Comparison of ENCODE assay signal across 33 mouse cellular contexts in genomic region chr11:94760364-94760763, GRCm38 (mm10). TPM values are rescaled to one million over a fixed set of nuclear protein-coding genes. Genes with fewer than 3 reads are reported as not detected.
DNase-seq lines count a peak whose midpoint lies in the region; ATAC-seq and TF ChIP-seq lines count a peak whose summit lies in the region.
"Had no signal": no experiment of that assay in that cellular context is flagged by ENCODE, and none has a peak within 500 bp of the region (broad histone marks: within the 10 kb centered on the region; RNA-seq: fewer than 3 reads in every experiment).

No protein-coding gene starts in this region.

- TF ChIP-seq POLR2A in limb, embryonic 14.5 days (IDR thresholded peaks at IDR 0.05; ENCODE audit: borderline replicate concordance, extremely low read depth, insufficient read depth, insufficient read length) = no peak
- no peak for TF ChIP-seq POLR2A in thymus, adult 2 months (IDR thresholded peaks at IDR 0.05; ENCODE audit: control insufficient read depth, extremely low read depth, insufficient read depth, low read length, poor library complexity)

- 82% methylated on average over 3 of the region's 3 CpGs for WGBS in limb, embryonic 14.5 days
- WGBS in limb, embryonic 10.5 days = 85% methylated on average over 3 of the region's 3 CpGs
- WGBS in intestine, embryonic 15.5 days = 50% methylated on average over 3 of the region's 3 CpGs
- 60% methylated on average over 3 of the region's 3 CpGs for WGBS in limb, embryonic 15.5 days
- 54% methylated on average over 3 of the region's 3 CpGs for WGBS in stomach, postnatal 0 days
- 89% methylated on average over 3 of the region's 3 CpGs for WGBS in thymus, adult 2 months

- peak; percentile 23; the same call in 1 of the 2 replicates for ATAC-seq in limb, embryonic 14.5 days (ENCODE audit: low FRiP score, low read depth)
- peak; percentile 85 for ATAC-seq in intestine, embryonic 15.5 days
- ATAC-seq in limb, embryonic 15.5 days (ENCODE audit: insufficient number of reproducible peaks, low FRiP score, low TSS enrichment, low read depth) = no peak; the same call in 1 of the 2 replicates
- peak; percentile 69 for ATAC-seq in stomach, postnatal 0 days (ENCODE audit: low FRiP score, low TSS enrichment)
- ATAC-seq: forebrain, embryonic 14.5 days; hindbrain, postnatal 0 days; liver, embryonic 12.5 days; lung, postnatal 0 days; midbrain, embryonic 15.5 days had no signal

- intact Hi-C loops in gastrocnemius, postnatal 14 days (cut with DNase I; ENCODE audit: low total_unique reads) = no loop called here

- H3K4me3 ChIP-seq in limb, embryonic 14.5 days (replicated peaks; ENCODE audit: low read length) = no peak overlapping the region
- H3K4me3 ChIP-seq in limb, embryonic 10.5 days = no peak overlapping the region
- H3K4me3 ChIP-seq in intestine, embryonic 15.5 days (replicated peaks) = no peak overlapping the region; the same call in 1 of the 2 replicates
- no peak overlapping the region for H3K4me3 ChIP-seq in limb, embryonic 15.5 days
- H3K4me3 ChIP-seq in stomach, postnatal 0 days (ENCODE audit: low read depth, low read length) = no peak overlapping the region
- no peak overlapping the region for H3K4me3 ChIP-seq in thymus, adult 2 months (ENCODE audit: control insufficient read depth, insufficient read depth, low read length)
- H3K4me3 ChIP-seq: hindbrain, embryonic 12.5 days; liver, embryonic 12.5 days; midbrain, embryonic 10.5 days; midbrain, embryonic 15.5 days; neural tube, embryonic 15.5 days had no signal

- H3K4me1 ChIP-seq in limb, embryonic 14.5 days (ENCODE audit: control insufficient read depth, insufficient read depth, low read length) = no peaks in the 10 kb centered on the region
- H3K4me1 ChIP-seq in limb, embryonic 10.5 days = no peaks in the 10 kb centered on the region
- H3K4me1 ChIP-seq in intestine, embryonic 15.5 days (replicated peaks) = no peaks in the 10 kb centered on the region
- peaks cover 5% of the 10 kb centered on the region for H3K4me1 ChIP-seq in limb, embryonic 15.5 days
- H3K4me1 ChIP-seq in stomach, postnatal 0 days (replicated peaks; ENCODE audit: control insufficient read depth, insufficient read depth) = no peaks in the 10 kb centered on the region
- no peaks in the 10 kb centered on the region for H3K4me1 ChIP-seq in thymus, adult 2 months (replicated peaks; ENCODE audit: control insufficient read depth, insufficient read depth, low read length)
- H3K4me1 ChIP-seq: hindbrain, embryonic 12.5 days; liver, embryonic 12.5 days; midbrain, embryonic 10.5 days; midbrain, embryonic 15.5 days; neural tube, embryonic 15.5 days had no signal

- DNase-seq in limb, embryonic 14.5 days (ENCODE audit: low spot score) = no peak
- DNase-seq in limb, embryonic 10.5 days (ENCODE audit: low spot score) = no peak
- DNase-seq in stomach, postnatal 0 days (ENCODE audit: low spot score) = peak; percentile 34
- DNase-seq in thymus, adult 2 months = no peak
- no peak for DNase-seq in gastrocnemius, postnatal 14 days
- DNase-seq: B cell, adult 2 months; cerebellum, adult 2 months; cerebellum, postnatal 25 days; gastrocnemius, postnatal 36 days; heart, adult 18-20 months; heart, postnatal 36 days; kidney, adult 18-20 months; kidney, postnatal 36 days; right cerebral cortex, adult 18-20 months; thymus, postnatal 25 days had no signal

- H3K36me3 ChIP-seq in limb, embryonic 14.5 days (ENCODE audit: control insufficient read depth, insufficient read depth, low read length) = no peaks in the 10 kb centered on the region
- no peaks in the 10 kb centered on the region for H3K36me3 ChIP-seq in limb, embryonic 10.5 days
- no peaks in the 10 kb centered on the region for H3K36me3 ChIP-seq in intestine, embryonic 15.5 days
- no peaks in the 10 kb centered on the region for H3K36me3 ChIP-seq in limb, embryonic 15.5 days
- H3K36me3 ChIP-seq in stomach, postnatal 0 days (ENCODE audit: control insufficient read depth, insufficient read depth, low read length) = no peaks in the 10 kb centered on the region
- no peaks in the 10 kb centered on the region for H3K36me3 ChIP-seq in thymus, adult 2 months (ENCODE audit: control insufficient read depth, insufficient read depth, low read length)
- H3K36me3 ChIP-seq: hindbrain, embryonic 12.5 days; liver, embryonic 12.5 days; midbrain, embryonic 10.5 days; midbrain, embryonic 15.5 days; neural tube, embryonic 15.5 days had no signal

- H3K9ac ChIP-seq in limb, embryonic 14.5 days (ENCODE audit: low read depth, low read length, severe bottlenecking) = no peak overlapping the region
- no peak overlapping the region for H3K9ac ChIP-seq in intestine, embryonic 15.5 days
- no peak overlapping the region for H3K9ac ChIP-seq in limb, embryonic 15.5 days
- no peak overlapping the region for H3K9ac ChIP-seq in stomach, postnatal 0 days (ENCODE audit: low read length)
- H3K9ac ChIP-seq: hindbrain, embryonic 12.5 days; liver, embryonic 12.5 days; midbrain, embryonic 15.5 days; neural tube, embryonic 15.5 days had no signal

- no peak overlapping the region for H3K4me2 ChIP-seq in limb, embryonic 14.5 days (replicated peaks; ENCODE audit: low read depth, low read length, severe bottlenecking)
- peak overlapping the region; percentile 25; the same call in 1 of the 2 replicates for H3K4me2 ChIP-seq in intestine, embryonic 15.5 days (replicated peaks)
- H3K4me2 ChIP-seq in limb, embryonic 15.5 days = no peak overlapping the region
- H3K4me2 ChIP-seq in stomach, postnatal 0 days (replicated peaks; ENCODE audit: low read depth) = no peak overlapping the region
- H3K4me2 ChIP-seq: heart, embryonic 11.5 days; hindbrain, embryonic 12.5 days; liver, embryonic 12.5 days; midbrain, embryonic 15.5 days; neural tube, embryonic 15.5 days had no signal

- H3K9me3 ChIP-seq in limb, embryonic 14.5 days (ENCODE audit: control insufficient read depth, low read length) = no peaks in the 10 kb centered on the region
- H3K9me3 ChIP-seq in limb, embryonic 10.5 days (replicated peaks) = no peaks in the 10 kb centered on the region
- no peaks in the 10 kb centered on the region for H3K9me3 ChIP-seq in intestine, embryonic 15.5 days
- no peaks in the 10 kb centered on the region for H3K9me3 ChIP-seq in limb, embryonic 15.5 days
- H3K9me3 ChIP-seq in stomach, postnatal 0 days (ENCODE audit: control insufficient read depth, low read length) = no peaks in the 10 kb centered on the region
- H3K9me3 ChIP-seq: hindbrain, embryonic 12.5 days; liver, embryonic 12.5 days; midbrain, embryonic 10.5 days; midbrain, embryonic 15.5 days; neural tube, embryonic 15.5 days had no signal

- TF ChIP-seq CTCF in stomach, postnatal 0 days (IDR thresholded peaks at IDR 0.05; ENCODE audit: low read depth) = no peak
- no peak for TF ChIP-seq CTCF in thymus, adult 2 months (IDR thresholded peaks at IDR 0.05; ENCODE audit: borderline replicate concordance, control insufficient read depth, extremely low read depth, insufficient read depth, low read length, poor library complexity)

- no peak for TF ChIP-seq EP300 in stomach, postnatal 0 days (optimal IDR thresholded peaks at IDR 0.05)

- no peak overlapping the region for H3K27ac ChIP-seq in limb, embryonic 14.5 days (replicated peaks; ENCODE audit: low read depth, low read length)
- H3K27ac ChIP-seq in limb, embryonic 10.5 days = no peak overlapping the region
- H3K27ac ChIP-seq in intestine, embryonic 15.5 days = peak overlapping the region; percentile 76
- 0 out of 2 replicates have a peak overlapping the region, but pooled peaks have one; percentile 17 for H3K27ac ChIP-seq in limb, embryonic 15.5 days
- H3K27ac ChIP-seq in stomach, postnatal 0 days (replicated peaks) = peak overlapping the region; percentile 58; the same call in 1 of the 2 replicates
- no peak overlapping the region for H3K27ac ChIP-seq in thymus, adult 2 months (ENCODE audit: control insufficient read depth, insufficient read depth, low read length)
- H3K27ac ChIP-seq: hindbrain, embryonic 12.5 days; hindbrain, postnatal 0 days; liver, embryonic 12.5 days; midbrain, embryonic 10.5 days; midbrain, embryonic 15.5 days; neural tube, embryonic 15.5 days had no signal

- no peaks in the 10 kb centered on the region for H3K27me3 ChIP-seq in limb, embryonic 14.5 days (ENCODE audit: control insufficient read depth, insufficient read depth, low read length)
- H3K27me3 ChIP-seq in limb, embryonic 10.5 days (ENCODE audit: low read depth, poor library complexity, severe bottlenecking) = no peaks in the 10 kb centered on the region
- H3K27me3 ChIP-seq in intestine, embryonic 15.5 days (replicated peaks) = no peaks in the 10 kb centered on the region
- no peaks in the 10 kb centered on the region for H3K27me3 ChIP-seq in limb, embryonic 15.5 days
- no peaks in the 10 kb centered on the region for H3K27me3 ChIP-seq in stomach, postnatal 0 days (ENCODE audit: control insufficient read depth, insufficient read depth, low read length)
- no peaks in the 10 kb centered on the region for H3K27me3 ChIP-seq in thymus, adult 2 months (ENCODE audit: control insufficient read depth, insufficient read depth, low read length)
- H3K27me3 ChIP-seq: hindbrain, embryonic 12.5 days; midbrain, embryonic 15.5 days had no signal

RNA-seq across cellular contexts. Expression of gene Cdc34b, which starts 18.8 kb away (rescaled TPM):
- polyA plus RNA-seq in limb, embryonic 14.5 days (2012; rRNA removed) = 0.08 and 0.26 TPM in 2 replicates
- polyA plus RNA-seq in limb, embryonic 14.5 days (2014; fragmentation: Nextera tagmentation; extraction: Ambion mirVana) = not detected in 2 replicates
- polyA plus RNA-seq in limb, embryonic 10.5 days (2016; fragmentation: Nextera tagmentation; extraction: Ambion mirVana) = 0.16 and 0.20 TPM in 2 replicates
- polyA plus RNA-seq in intestine, embryonic 15.5 days (2015; fragmentation: Nextera tagmentation; extraction: Ambion mirVana) = 0.14 TPM in 1 of 2 replicates, not detected in the other
- not detected in 2 replicates for polyA plus RNA-seq in limb, embryonic 15.5 days (2015; fragmentation: Nextera tagmentation; extraction: Ambion mirVana)
- polyA plus RNA-seq in stomach, postnatal 0 days (2015; fragmentation: Nextera tagmentation; extraction: Ambion mirVana) = not detected in 2 replicates
- polyA plus RNA-seq in thymus, adult 2 months (2012; rRNA removed) = not detected in 2 replicates
- total RNA-seq in gastrocnemius, postnatal 14 days (2021) = under 1 TPM; 0.89 to 0.98 TPM
- polyA plus RNA-seq: forebrain, embryonic 14.5 days; hindbrain, postnatal 0 days; limb, embryonic 11.5 days; liver, embryonic 12.5 days; midbrain, embryonic 15.5 days; neural tube, embryonic 15.5 days had no signal

RNA-seq across cellular contexts. Expression of gene Tmem92, which starts 22.1 kb away (rescaled TPM):
- polyA plus RNA-seq in limb, embryonic 14.5 days (2012; rRNA removed) = not detected in 2 replicates
- polyA plus RNA-seq in limb, embryonic 14.5 days (2014; fragmentation: Nextera tagmentation; extraction: Ambion mirVana) = not detected in 2 replicates
- polyA plus RNA-seq in limb, embryonic 10.5 days (2016; fragmentation: Nextera tagmentation; extraction: Ambion mirVana) = not detected in 2 replicates
- 0.06 TPM in 1 of 2 replicates, not detected in the other for polyA plus RNA-seq in intestine, embryonic 15.5 days (2015; fragmentation: Nextera tagmentation; extraction: Ambion mirVana)
- not detected in 2 replicates for polyA plus RNA-seq in limb, embryonic 15.5 days (2015; fragmentation: Nextera tagmentation; extraction: Ambion mirVana)
- polyA plus RNA-seq in stomach, postnatal 0 days (2015; fragmentation: Nextera tagmentation; extraction: Ambion mirVana) = not detected in 2 replicates
- 0.32 and 0.42 TPM in 2 replicates for polyA plus RNA-seq in thymus, adult 2 months (2012; rRNA removed)
- total RNA-seq in gastrocnemius, postnatal 14 days (2021) = not detected
- total RNA-seq: adrenal gland, postnatal 4 days; gastrocnemius, adult 18-20 months; gastrocnemius, postnatal 36 days; heart, adult 18-20 months; heart, postnatal 36 days; hindbrain, postnatal 0 days had no signal
- polyA plus RNA-seq: cerebellum, adult 2 months; embryonic facial prominence, embryonic 11.5 days; forebrain, embryonic 14.5 days; heart, embryonic 11.5 days; hindbrain, embryonic 12.5 days; hindbrain, postnatal 0 days; kidney, embryonic 16.5 days; limb, embryonic 11.5 days; liver, embryonic 12.5 days; lung, postnatal 0 days; midbrain, embryonic 10.5 days; midbrain, embryonic 15.5 days; neural tube, embryonic 15.5 days had no signal

RNA-seq across cellular contexts. Expression of gene Gm11541, which starts 56.1 kb away (rescaled TPM):
- 0.06 and 0.14 TPM in 2 replicates for polyA plus RNA-seq in limb, embryonic 14.5 days (2012; rRNA removed)
- polyA plus RNA-seq in limb, embryonic 14.5 days (2014; fragmentation: Nextera tagmentation; extraction: Ambion mirVana) = 0.19 and 0.22 TPM in 2 replicates
- not detected in 2 replicates for polyA plus RNA-seq in limb, embryonic 10.5 days (2016; fragmentation: Nextera tagmentation; extraction: Ambion mirVana)
- polyA plus RNA-seq in intestine, embryonic 15.5 days (2015; fragmentation: Nextera tagmentation; extraction: Ambion mirVana) = 0.43 and 0.54 TPM in 2 replicates
- 0.19 and 0.27 TPM in 2 replicates for polyA plus RNA-seq in limb, embryonic 15.5 days (2015; fragmentation: Nextera tagmentation; extraction: Ambion mirVana)
- polyA plus RNA-seq in stomach, postnatal 0 days (2015; fragmentation: Nextera tagmentation; extraction: Ambion mirVana) = 0.11 and 0.15 TPM in 2 replicates
- polyA plus RNA-seq in thymus, adult 2 months (2012; rRNA removed) = not detected in 2 replicates
- total RNA-seq in gastrocnemius, postnatal 14 days (2021) = not detected
- total RNA-seq: gastrocnemius, adult 18-20 months; gastrocnemius, postnatal 36 days; heart, adult 18-20 months; heart, postnatal 36 days; left cerebral cortex, postnatal 10 days had no signal
- polyA plus RNA-seq: cerebellum, adult 2 months; forebrain, embryonic 14.5 days; heart, embryonic 11.5 days; heart, embryonic 16.5 days; liver, embryonic 12.5 days; midbrain, embryonic 10.5 days; midbrain, embryonic 15.5 days; neural tube, embryonic 15.5 days had no signal

Comparison
In these comparisons a context has a peak if more than half of its experiments do, and no peak if none do; other contexts are left out.
1. H3K27ac ChIP-seq: peak in intestine, embryonic 15.5 days (single experiment), limb, embryonic 15.5 days (single experiment) and stomach, postnatal 0 days (single experiment); none in limb, embryonic 14.5 days (single experiment), limb, embryonic 10.5 days (single experiment) and thymus, adult 2 months (single experiment).